Mouse (Mus musculus): ENCODE data around the gene Mcmbp. TPM values are rescaled to one million over a fixed set of nuclear protein-coding genes. Genes with fewer than 3 reads are reported as not detected.

Gene Mcmbp
- polyA plus RNA-seq, 1 experiment: 0.83 TPM

DNA sequence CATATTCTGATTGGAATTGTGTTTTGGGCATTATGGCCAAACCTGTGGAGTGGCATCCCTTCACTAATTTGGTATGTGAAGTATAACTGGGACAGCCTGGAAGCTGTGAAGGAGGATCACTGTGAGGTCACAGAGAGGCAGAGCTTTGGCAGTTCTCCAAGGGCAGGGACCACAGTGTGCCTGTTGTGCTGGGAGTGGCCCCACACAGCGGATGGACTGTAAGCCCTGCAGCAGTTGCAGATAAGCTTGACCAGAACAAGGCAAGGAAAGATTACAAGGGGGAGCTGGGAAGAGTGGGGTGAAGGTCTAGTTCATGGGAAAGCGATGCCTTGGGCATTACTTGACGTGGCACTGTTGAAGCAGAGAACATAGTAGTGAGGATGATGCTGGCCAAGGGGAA, 8.5 kb upstream of the Mcmbp start:
- peaks cover 61% of the 10 kb centered on the region for H3K4me1 ChIP-seq (ENCODE audit: control insufficient read depth)
- H3K27me3 ChIP-seq (ENCODE audit: control insufficient read depth): peaks cover 3% of the 10 kb centered on the region
- TF ChIP-seq TAL1 (IDR thresholded peaks at IDR 0.05; ENCODE audit: low read length): no peak
- H3K9me3 ChIP-seq (ENCODE audit: control insufficient read depth, low read length): no peaks in the 10 kb centered on the region
- H3K4me3 ChIP-seq (replicated peaks): peak overlapping the region; percentile 1
- H3K36me3 ChIP-seq (ENCODE audit: control insufficient read depth): peaks cover 64% of the 10 kb centered on the region

DNA sequence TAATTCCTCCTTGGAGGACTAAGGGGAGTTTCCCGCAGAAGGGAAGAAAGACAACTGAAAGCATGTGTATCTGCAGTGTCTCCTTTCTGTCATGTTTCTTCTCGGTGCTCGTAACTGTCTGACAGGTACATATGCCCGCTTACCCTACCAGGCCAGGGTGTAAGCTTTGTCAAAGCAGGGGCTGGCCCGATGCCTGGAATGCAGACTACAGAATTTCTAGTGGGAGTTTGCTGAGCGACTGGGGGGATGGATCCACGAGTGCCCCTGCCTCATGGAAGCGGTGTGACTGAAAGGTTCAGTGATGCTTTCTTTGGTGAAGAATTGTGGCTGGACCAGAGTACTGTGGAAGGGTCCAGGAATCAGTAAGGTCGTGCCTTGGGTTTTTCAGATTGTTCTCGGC, 5.9 kb upstream of the Mcmbp start:
- TF ChIP-seq GATA1 (IDR thresholded peaks at IDR 0.05; ENCODE audit: low read length) (no peak), TAL1 (IDR thresholded peaks at IDR 0.05; ENCODE audit: low read length) (no peak)
- Histone ChIP-seq H3K4me3 (replicated peaks) (peak overlapping the region; percentile 87), H3K4me1 (ENCODE audit: control insufficient read depth) (peaks cover 60% of the 10 kb centered on the region), H3K27me3 (ENCODE audit: control insufficient read depth) (peaks cover 13% of the 10 kb centered on the region), H3K36me3 (ENCODE audit: control insufficient read depth) (peaks cover 38% of the 10 kb centered on the region), H3K9me3 (ENCODE audit: control insufficient read depth, low read length) (no peaks in the 10 kb centered on the region)

DNA sequence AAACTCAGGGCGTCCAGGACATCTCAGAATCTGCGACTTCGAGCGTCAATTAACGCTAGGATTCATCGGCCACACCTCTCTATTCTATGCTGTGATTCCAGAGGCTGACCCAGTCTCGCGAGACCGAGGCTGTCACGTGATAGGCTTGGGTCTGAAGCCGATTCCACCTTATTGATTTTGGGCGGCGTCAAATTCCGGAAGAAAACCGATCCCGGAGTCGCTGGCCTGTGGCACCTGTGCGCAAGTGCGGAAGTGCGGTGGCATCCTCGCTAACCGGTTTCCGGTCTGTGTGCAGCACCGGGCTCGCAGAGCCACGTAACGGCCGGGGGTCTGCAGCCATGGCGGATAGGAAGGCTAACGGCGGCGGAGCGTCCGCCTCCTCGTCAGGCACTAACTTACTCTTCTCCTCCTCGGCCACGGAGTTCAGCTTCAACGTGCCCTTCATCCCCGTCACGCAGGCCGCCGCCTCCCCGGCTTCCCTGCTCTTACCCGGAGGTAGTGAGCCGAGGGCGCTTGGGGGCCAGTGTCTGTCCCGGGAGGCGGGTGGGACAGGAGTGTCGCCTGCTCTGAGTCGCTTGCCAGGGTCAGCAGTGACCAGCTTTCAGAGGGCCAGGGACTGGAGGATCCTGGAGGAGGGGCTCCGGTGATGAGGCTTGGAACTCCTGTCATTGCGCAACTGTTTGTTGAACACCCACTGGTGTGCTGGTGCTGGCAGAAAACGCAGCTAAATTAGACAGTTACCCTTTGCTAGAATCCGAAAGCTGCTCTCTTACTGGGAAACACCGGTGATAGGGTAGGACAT, 4.6 kb upstream of the Mcmbp start, which contains the start of gene Sec23ip:
Gene Sec23ip (plus strand): TSS at position 260 of the 802 bp plus-strand sequence.
- H3K27me3 ChIP-seq (ENCODE audit: control insufficient read depth): peaks cover 13% of the 10 kb centered on the region
- H3K4me1 ChIP-seq (ENCODE audit: control insufficient read depth): peaks cover 63% of the 10 kb centered on the region
- no peaks in the 10 kb centered on the region for H3K9me3 ChIP-seq (ENCODE audit: control insufficient read depth, low read length)
- peaks cover 25% of the 10 kb centered on the region for H3K36me3 ChIP-seq (ENCODE audit: control insufficient read depth)
- peak within 1 kb of the TSS; percentile 87 for H3K4me3 ChIP-seq (replicated peaks)
- TF ChIP-seq TAL1 (IDR thresholded peaks at IDR 0.05; ENCODE audit: low read length) (no peak), GATA1 (IDR thresholded peaks at IDR 0.05; ENCODE audit: low read length) (no peak)

DNA sequence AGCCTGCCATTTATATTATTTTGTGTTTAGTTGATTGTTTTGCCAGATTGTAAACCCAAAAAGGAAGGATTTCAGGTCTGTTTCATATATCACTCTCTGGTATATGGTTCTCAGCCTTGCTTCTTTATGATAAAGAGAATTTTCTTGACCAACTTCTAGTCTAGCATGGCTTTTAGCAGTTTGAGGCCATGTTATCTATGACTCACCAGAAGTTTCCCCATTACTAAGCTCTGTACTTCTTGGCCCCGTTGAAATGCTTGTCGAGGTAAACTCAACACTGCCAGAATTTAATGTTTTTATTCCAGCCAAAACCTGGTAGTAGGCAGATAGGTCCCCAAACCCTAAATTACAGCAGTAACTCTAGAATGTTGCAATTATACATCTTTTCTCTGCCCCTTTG, 3.6 kb upstream of the Mcmbp start:
- no peak for TF ChIP-seq TAL1 (IDR thresholded peaks at IDR 0.05; ENCODE audit: low read length)
- no peak for TF ChIP-seq GATA1 (IDR thresholded peaks at IDR 0.05; ENCODE audit: low read length)
- Histone ChIP-seq H3K4me1 (ENCODE audit: control insufficient read depth) (peaks cover 60% of the 10 kb centered on the region), H3K4me3 (replicated peaks) (peak overlapping the region; percentile 87)

DNA sequence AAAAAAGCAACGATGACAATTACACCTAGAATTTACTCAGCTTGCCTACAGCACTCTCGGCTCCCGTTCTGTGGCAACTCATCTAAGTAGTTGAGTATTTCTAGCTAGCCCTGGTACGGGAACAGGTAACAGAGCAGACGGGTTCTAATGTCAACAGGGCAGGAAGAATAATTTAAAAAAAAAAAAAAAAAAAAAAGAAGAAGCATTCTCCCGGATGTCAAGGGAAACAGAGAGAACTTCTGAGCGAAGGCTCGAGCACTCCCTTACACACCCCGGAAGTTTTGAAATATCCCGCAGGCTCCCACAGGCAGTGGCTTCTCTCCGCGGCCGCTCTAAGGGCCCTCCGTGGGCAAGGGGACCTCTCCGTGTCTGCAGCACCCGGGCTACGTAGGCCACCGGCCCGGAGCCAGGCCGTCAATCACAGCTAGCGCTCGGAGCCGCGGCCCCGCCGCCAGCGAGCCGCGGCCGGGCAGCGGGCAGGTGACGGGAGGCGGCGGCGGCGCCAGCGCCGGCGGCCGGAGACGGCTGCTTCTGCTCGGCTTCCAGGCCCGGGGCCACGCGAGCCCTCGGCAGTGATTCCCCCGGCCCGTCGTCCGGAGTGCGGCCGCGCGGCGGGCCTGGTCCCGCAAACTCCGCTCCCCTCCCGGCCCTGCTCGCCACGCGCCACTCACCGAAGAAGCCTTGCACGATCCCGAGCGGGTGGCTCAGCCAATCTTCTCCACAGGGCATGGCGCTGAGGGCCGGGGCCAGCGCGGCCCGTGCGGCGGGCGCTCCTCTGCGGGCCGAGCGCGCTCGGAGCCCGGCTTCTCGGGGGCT, 625 bp downstream of the Mcmbp start:
- peaks cover 13% of the 10 kb centered on the region for H3K36me3 ChIP-seq (ENCODE audit: control insufficient read depth)
- H3K4me1 ChIP-seq (ENCODE audit: control insufficient read depth): peaks cover 45% of the 10 kb centered on the region
- no peak for TF ChIP-seq TAL1 (IDR thresholded peaks at IDR 0.05; ENCODE audit: low read length)
- no peak for TF ChIP-seq GATA1 (IDR thresholded peaks at IDR 0.05; ENCODE audit: low read length)

More for the DNA sequence above, 3.6 kb upstream of the Mcmbp start:
- H3K27me3 ChIP-seq (ENCODE audit: control insufficient read depth): peaks cover 13% of the 10 kb centered on the region
- peaks cover 22% of the 10 kb centered on the region for H3K36me3 ChIP-seq (ENCODE audit: control insufficient read depth)
- H3K9me3 ChIP-seq (ENCODE audit: control insufficient read depth, low read length): no peaks in the 10 kb centered on the region

DNA sequence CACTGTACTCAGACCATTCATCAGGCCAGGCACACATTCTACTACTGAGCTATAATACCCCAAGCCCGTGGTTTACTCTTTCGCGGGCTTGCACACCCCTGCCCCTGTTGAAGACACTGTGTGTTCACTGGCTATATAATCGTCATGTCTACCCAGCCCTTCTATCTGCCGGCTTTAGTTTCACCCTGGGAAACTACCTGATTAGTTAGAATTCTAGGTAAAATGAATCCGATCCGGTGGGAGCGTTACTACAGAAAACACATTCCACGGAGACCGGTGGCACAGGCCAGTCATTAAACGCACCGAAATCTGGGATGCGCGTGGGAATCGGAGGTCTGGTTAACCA, 1.2 kb downstream of the Mcmbp start:
- Histone ChIP-seq H3K27me3 (ENCODE audit: control insufficient read depth) (peaks cover 12% of the 10 kb centered on the region), H3K9me3 (ENCODE audit: control insufficient read depth, low read length) (no peaks in the 10 kb centered on the region), H3K36me3 (ENCODE audit: control insufficient read depth) (peaks cover 17% of the 10 kb centered on the region), H3K4me3 (replicated peaks) (peak overlapping the region; percentile 95), H3K4me1 (ENCODE audit: control insufficient read depth) (peaks cover 39% of the 10 kb centered on the region)
- no peak for TF ChIP-seq GATA1 (IDR thresholded peaks at IDR 0.05; ENCODE audit: low read length)
- no peak for TF ChIP-seq TAL1 (IDR thresholded peaks at IDR 0.05; ENCODE audit: low read length)

More for the DNA sequence above, 625 bp downstream of the Mcmbp start:
- H3K9me3 ChIP-seq (ENCODE audit: control insufficient read depth, low read length): no peaks in the 10 kb centered on the region
- H3K4me3 ChIP-seq (replicated peaks): peak overlapping the region; percentile 95
- H3K27me3 ChIP-seq (ENCODE audit: control insufficient read depth): peaks cover 13% of the 10 kb centered on the region

DNA sequence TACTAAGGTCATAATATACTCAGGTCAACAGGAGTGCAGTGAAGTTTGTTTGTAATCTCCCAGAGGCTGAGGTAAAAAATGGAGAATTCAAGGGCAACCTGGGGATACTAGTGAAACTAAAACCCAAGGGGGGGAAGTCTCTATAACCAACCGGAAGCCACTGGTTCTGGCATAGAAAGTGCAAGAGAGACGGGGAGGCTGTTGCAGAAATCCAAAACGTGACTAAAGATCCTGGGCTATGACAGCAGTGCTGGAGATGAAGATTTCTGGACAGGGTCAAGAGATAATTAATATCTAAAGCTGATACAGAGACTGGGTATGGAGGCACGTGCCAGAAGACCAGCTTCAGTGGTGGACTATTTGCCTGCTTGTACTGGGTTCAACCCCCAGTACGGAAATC, 2.3 kb downstream of the Mcmbp start:
- peak overlapping the region; percentile 95 for H3K4me3 ChIP-seq (replicated peaks)

DNA sequence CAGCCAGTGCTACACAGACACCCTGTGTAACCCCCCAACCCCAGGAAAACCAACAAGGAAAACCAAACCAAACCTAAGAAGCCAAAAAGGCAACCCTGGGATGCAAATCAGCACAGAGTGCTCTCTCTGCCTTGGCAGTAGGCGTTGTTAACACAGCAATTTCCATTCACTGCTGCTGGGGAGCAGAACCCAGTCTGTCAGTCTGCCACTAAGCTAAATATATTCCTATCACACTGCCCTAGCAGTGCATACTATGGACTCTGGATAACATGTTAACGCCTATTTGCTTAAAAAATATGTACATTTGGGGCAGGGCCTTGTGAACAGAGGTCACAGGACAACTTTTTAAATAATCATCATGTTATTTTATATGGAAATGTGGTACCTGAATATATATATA, 8.7 kb downstream of the Mcmbp start:
- no peak for TF ChIP-seq GATA1 (IDR thresholded peaks at IDR 0.05; ENCODE audit: low read length)
- TF ChIP-seq TAL1 (IDR thresholded peaks at IDR 0.05; ENCODE audit: low read length): no peak
- no peaks in the 10 kb centered on the region for H3K27me3 ChIP-seq (ENCODE audit: control insufficient read depth)
- H3K9me3 ChIP-seq (ENCODE audit: control insufficient read depth, low read length): no peaks in the 10 kb centered on the region
- H3K36me3 ChIP-seq (ENCODE audit: control insufficient read depth): peaks cover 19% of the 10 kb centered on the region
- no peak overlapping the region for H3K4me3 ChIP-seq (replicated peaks)
- peaks cover 22% of the 10 kb centered on the region for H3K4me1 ChIP-seq (ENCODE audit: control insufficient read depth)

More for the DNA sequence above, 2.3 kb downstream of the Mcmbp start:
- TF ChIP-seq GATA1 (IDR thresholded peaks at IDR 0.05; ENCODE audit: low read length): no peak
- Histone ChIP-seq H3K9me3 (ENCODE audit: control insufficient read depth, low read length) (no peaks in the 10 kb centered on the region), H3K36me3 (ENCODE audit: control insufficient read depth) (peaks cover 17% of the 10 kb centered on the region), H3K4me1 (ENCODE audit: control insufficient read depth) (peaks cover 37% of the 10 kb centered on the region), H3K27me3 (ENCODE audit: control insufficient read depth) (peaks cover 6% of the 10 kb centered on the region)

DNA sequence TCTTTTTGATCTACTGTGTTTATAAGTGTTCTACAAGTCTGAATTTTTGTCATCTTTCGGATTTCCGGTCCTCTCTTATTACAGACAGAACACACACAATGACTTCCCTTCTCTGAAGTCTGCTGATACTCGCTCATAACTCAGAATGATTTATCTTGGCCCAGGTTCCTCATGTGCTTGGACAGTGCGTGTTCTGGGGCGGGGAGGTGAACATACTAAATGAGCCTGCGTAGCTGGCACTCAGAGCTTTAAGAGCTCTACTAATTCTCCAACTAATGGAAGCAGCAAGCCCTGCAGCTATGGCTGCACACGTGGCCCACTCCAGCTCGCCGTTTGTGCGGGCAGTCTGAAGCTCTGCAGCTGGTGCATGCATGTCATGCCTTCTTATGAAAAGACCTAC, 11.6 kb downstream of the Mcmbp start:
- Histone ChIP-seq H3K36me3 (ENCODE audit: control insufficient read depth) (peaks cover 23% of the 10 kb centered on the region), H3K9me3 (ENCODE audit: control insufficient read depth, low read length) (no peaks in the 10 kb centered on the region), H3K4me1 (ENCODE audit: control insufficient read depth) (peaks cover 22% of the 10 kb centered on the region), H3K4me3 (replicated peaks) (no peak overlapping the region), H3K27me3 (ENCODE audit: control insufficient read depth) (no peaks in the 10 kb centered on the region)
- TF ChIP-seq GATA1 (IDR thresholded peaks at IDR 0.05; ENCODE audit: low read length) (no peak), TAL1 (IDR thresholded peaks at IDR 0.05; ENCODE audit: low read length) (no peak)

Measured in erythroblast, embryonic 14.5 days (primary cell).